Mouse (Mus musculus) CH12.LX (cell line): ENCODE data around the gene Med13. TPM values are rescaled to one million over a fixed set of nuclear protein-coding genes. Genes with fewer than 3 reads are reported as not detected.

Source experiments
- DNase-seq: peaks from one replicate; pipeline ENCODE4 v3.0.0-alpha.2; 2013; ENCODE audit errors: extremely low read depth
- H3K27ac ChIP-seq: 2 replicates; pipeline ENCODE4 v1.5.1; 2012; ENCODE audit warnings: low read depth, mild to moderate bottlenecking, control low read depth, moderate library complexity; ENCODE audit not compliant: insufficient read depth
- H3K27me3 ChIP-seq: replicated peaks from 2 replicates; pipeline ENCODE3; 2012; ENCODE audit warnings: inconsistent platforms
- H3K36me3 ChIP-seq, 2 experiments: replicated peaks in 1 of 2; 2 replicates each; pipeline versions ENCODE3 to v1.6.1; 2012; ENCODE audit warnings: inconsistent platforms in 1 of 2, low read length in 1 of 2, mild to moderate bottlenecking in 1 of 2, mixed read lengths in 1 of 2, moderate library complexity in 1 of 2; ENCODE audit not compliant: control insufficient read depth in 1 of 2, insufficient read depth in 1 of 2
- H3K4me1 ChIP-seq, 2 experiments: 2 replicates each; pipeline ENCODE4 v1.6.1; 2012; ENCODE audit warnings: inconsistent platforms in 1 of 2, moderate library complexity in 1 of 2; ENCODE audit not compliant: insufficient read depth in 2 of 2, control insufficient read depth in 1 of 2
- H3K4me2 ChIP-seq: 2 replicates; pipeline ENCODE4 v1.6.1; 2012; ENCODE audit warnings: low read depth, mild to moderate bottlenecking, control low read depth; ENCODE audit not compliant: poor library complexity, insufficient read depth, severe bottlenecking
- H3K4me3 ChIP-seq, 3 experiments: fragments of 150-350 bp in 1 of 3; sonication (generic) in 1 of 3; replicated peaks in 1 of 3; 2 replicates each; pipeline versions ENCODE3 to v1.5.1; 2011 to 2012; ENCODE audit warnings: low read depth in 2 of 3, low read length in 2 of 3, mild to moderate bottlenecking in 2 of 3, moderate library complexity in 2 of 3, control low read depth in 1 of 3, improper control_type of control experiment in 1 of 3, inconsistent platforms in 1 of 3, mixed read lengths in 1 of 3; ENCODE audit not compliant: poor library complexity in 1 of 3
- H3K79me2 ChIP-seq: replicated peaks from 2 replicates; pipeline ENCODE4 v1.6.1; 2012; ENCODE audit warnings: mild to moderate bottlenecking, moderate library complexity; ENCODE audit not compliant: control insufficient read depth, poor library complexity, insufficient read depth, severe bottlenecking; ENCODE audit errors: extremely low read depth
- H3K9ac ChIP-seq: 2 replicates; pipeline ENCODE4 v1.6.1; 2012; ENCODE audit warnings: low read depth, mild to moderate bottlenecking, control low read depth, moderate library complexity; ENCODE audit not compliant: insufficient read depth
- H3K9me3 ChIP-seq: replicated peaks from 2 replicates; pipeline ENCODE3; 2012; ENCODE audit warnings: low read length, inconsistent platforms, mixed read lengths
- BHLHE40 ChIP-seq: IDR thresholded peaks from 2 replicates; pipeline ENCODE4 v1.6.1; 2011; ENCODE audit warnings: mild to moderate bottlenecking, low read depth, low read length, improper control_type of control experiment
- CHD1 ChIP-seq: IDR thresholded peaks from 2 replicates; pipeline ENCODE4 v1.6.1; 2012; ENCODE audit warnings: low read depth, low read length, improper control_type of control experiment, inconsistent platforms
- CHD2 ChIP-seq: IDR thresholded peaks from 2 replicates; pipeline ENCODE4 v1.6.1; 2011; ENCODE audit warnings: low read length, improper control_type of control experiment
- E2F4 ChIP-seq: IDR thresholded peaks from 2 replicates; pipeline ENCODE4 v1.6.1; 2011; ENCODE audit warnings: low read depth, low read length, improper control_type of control experiment; ENCODE audit not compliant: insufficient replicate concordance
- GABPA ChIP-seq: IDR thresholded peaks from 2 replicates; pipeline ENCODE4 v1.6.1; 2012; ENCODE audit warnings: low read depth, low read length, improper control_type of control experiment, inconsistent platforms; ENCODE audit not compliant: insufficient replicate concordance
- MAFK ChIP-seq: IDR thresholded peaks from 2 replicates; pipeline ENCODE4 v1.6.1; 2011; ENCODE audit warnings: low read length, improper control_type of control experiment; ENCODE audit not compliant: insufficient replicate concordance
- MAZ ChIP-seq: IDR thresholded peaks from 2 replicates; pipeline ENCODE4 v1.6.1; 2012; ENCODE audit warnings: low read depth, mild to moderate bottlenecking, inconsistent platforms, low read length, improper control_type of control experiment, moderate library complexity
- MXI1 ChIP-seq: IDR thresholded peaks from 2 replicates; pipeline ENCODE4 v1.6.1; 2011; ENCODE audit warnings: mild to moderate bottlenecking, low read depth, low read length, improper control_type of control experiment
- NELFE ChIP-seq: IDR thresholded peaks from 2 replicates; pipeline ENCODE4 v1.6.1; 2011; ENCODE audit warnings: low read depth, low read length, improper control_type of control experiment
- POLR2A ChIP-seq: IDR thresholded peaks from 2 replicates; pipeline ENCODE4 v1.6.1; 2011; ENCODE audit warnings: low read depth, mild to moderate bottlenecking, improper control_type of control experiment, low read length
- RAD21 ChIP-seq: IDR thresholded peaks from 2 replicates; pipeline ENCODE4 v1.6.1; 2011; ENCODE audit warnings: low read depth, mild to moderate bottlenecking, low read length, improper control_type of control experiment, moderate library complexity
- RCOR1 ChIP-seq: conservative IDR thresholded peaks from 2 replicates; pipeline ENCODE4 v1.6.1; 2012; ENCODE audit warnings: low read depth, mild to moderate bottlenecking, inconsistent platforms, low read length, improper control_type of control experiment
- SIN3A ChIP-seq: IDR thresholded peaks from 2 replicates; pipeline ENCODE4 v1.6.1; 2012; ENCODE audit warnings: low read length, improper control_type of control experiment, inconsistent platforms
- SMC3 ChIP-seq: IDR thresholded peaks from 2 replicates; pipeline ENCODE4 v1.6.1; 2011; ENCODE audit warnings: low read depth, low read length, improper control_type of control experiment
- TBP ChIP-seq: conservative IDR thresholded peaks from 2 replicates; pipeline ENCODE4 v1.6.1; 2011; ENCODE audit warnings: low read depth, low read length, improper control_type of control experiment
- TCF12 ChIP-seq: IDR thresholded peaks from 2 replicates; pipeline ENCODE4 v1.6.1; 2014; ENCODE audit warnings: low read depth, mild to moderate bottlenecking, inconsistent platforms, low read length, improper control_type of control experiment
- UBTF ChIP-seq: IDR thresholded peaks from 2 replicates; pipeline ENCODE4 v1.6.1; 2012; ENCODE audit warnings: low read depth, mild to moderate bottlenecking, inconsistent platforms, low read length, improper control_type of control experiment, moderate library complexity
- USF2 ChIP-seq: conservative IDR thresholded peaks from 2 replicates; pipeline ENCODE4 v1.6.1; 2011; ENCODE audit warnings: low read depth, low read length, improper control_type of control experiment
- ZKSCAN1 ChIP-seq: IDR thresholded peaks from 2 replicates; pipeline ENCODE4 v1.6.1; 2012; ENCODE audit warnings: low read depth, inconsistent platforms, low read length, improper control_type of control experiment, borderline replicate concordance
- ZMIZ1 ChIP-seq: IDR thresholded peaks from 2 replicates; pipeline ENCODE4 v1.6.1; 2012; ENCODE audit warnings: low read depth, mild to moderate bottlenecking, inconsistent platforms, low read length, improper control_type of control experiment
- dilution Hi-C: fragments of 300-500 bp; cut with MboI; formaldehyde crosslinking; loops from 2 replicates; pipeline ENCODE4 v1.14.3; 2020; ENCODE audit warnings: low sequenced_read_pairs; ENCODE audit not compliant: extremely low pct_unique_long_range_greater_than_20kb, extremely low pct_ligation_motif_present
- in situ Hi-C: fragments of 300-500 bp; cut with MboI; formaldehyde crosslinking; loops from 3 replicates; pipeline ENCODE4 v1.14.3; 2019; ENCODE audit warnings: low sequenced_read_pairs, low pct_ligation_motif_present, low pct_unique_long_range_greater_than_20kb, mixed read lengths
- polyA plus RNA-seq: library from polyadenylated mRNA; unstranded; fragments of >175 nt; gene quantifications from 2 replicates; pipeline ENCODE4 v1.2.1, GENCODE M21; 2012; ENCODE audit warnings: low read depth; ENCODE audit not compliant: insufficient read length
- total RNA-seq, 2 experiments: library from RNA; depleted of rRNA; stranded (reverse); fragments of 300-350 nt in 1 of 2; fragments of >200 nt in 1 of 2; gene quantifications; 2 replicates each; pipeline ENCODE4 v1.2.3; 2012 to 2014

The Med13 gene
- total RNA-seq (2012; rRNA removed): 33.2 and 37.9 TPM in 2 replicates
- 40.9 and 47.6 TPM in 2 replicates for total RNA-seq (2014; rRNA removed)
- 31.6 and 41.5 TPM in 2 replicates for polyA plus RNA-seq

GRCm38 (mm10) chr11:86356854-86357788, at the start of gene Med13:
TSS of gene Med13 (minus strand) at chr11:86357602.
- Histone ChIP-seq H3K9ac (peak within 1 kb of the TSS; percentile 99), H3K4me2 (peak within 1 kb of the TSS; percentile 100), H3K4me3 (peak within 1 kb of the TSS; percentile 79 to 93 (median 85)), H3K79me2 (peaks cover 54% of the 10 kb centered on the region), H3K27me3 (peaks cover 8% of the 10 kb centered on the region), H3K4me1 (peaks cover 5 to 34% of the 10 kb centered on the region in 2 experiments; a peak in 3 of 4 replicates), H3K36me3 (peaks cover 11 to 22% of the 10 kb centered on the region in 2 experiments), H3K27ac (peak within 1 kb of the TSS; percentile 92), H3K9me3 (no peaks in the 10 kb centered on the region)
- peak; percentile 54 for DNase-seq
- dilution Hi-C loops: no loop called here
- in situ Hi-C loops: no loop called here
- TF ChIP-seq USF2 (no peak), CHD2 (peak; percentile 40), MAZ (peak; percentile 63; the same call in 1 of the 2 replicates), TBP (no peak), CHD1 (peak; percentile 91), GABPA (no peak), SIN3A (peak; percentile 74), UBTF (0 out of 2 replicates have a peak, but pooled peaks have one; percentile 69), MXI1 (peak; percentile 71), MAFK (0 out of 2 replicates have a peak, but pooled peaks have one; percentile 14), NELFE (no peak), ZKSCAN1 (no peak), RCOR1 (no peak), ZMIZ1 (no peak)

GRCm38 (mm10) chr11:86404590-86404989, 47.2 kb upstream of the Med13 start:
- dilution Hi-C loops (no loop called here), in situ Hi-C loops (no loop called here)
- Histone ChIP-seq H3K9me3 (peaks cover 15% of the 10 kb centered on the region), H3K79me2 (no peaks in the 10 kb centered on the region), H3K9ac (no peak overlapping the region), H3K4me3 (no peak overlapping the region), H3K27me3 (no peaks in the 10 kb centered on the region), H3K36me3 (no peaks in the 10 kb centered on the region), H3K4me1 (peaks cover 14 to 49% of the 10 kb centered on the region in 2 experiments), H3K4me2 (no peak overlapping the region), H3K27ac (no peak overlapping the region)
- DNase-seq: no peak
- no peak for TF ChIP-seq TCF12
- no peak for TF ChIP-seq ZKSCAN1
- TF ChIP-seq CHD1: no peak
- TF ChIP-seq BHLHE40: no peak
- no peak for TF ChIP-seq USF2
- no peak for TF ChIP-seq RAD21
- TF ChIP-seq SMC3: no peak
- no peak for TF ChIP-seq POLR2A
- TF ChIP-seq E2F4: no peak
- TF ChIP-seq MAFK: no peak
- TF ChIP-seq CHD2: no peak
